Mouse (Mus musculus): Measurements from ENCODE around the gene Slc9a9.

DNA sequence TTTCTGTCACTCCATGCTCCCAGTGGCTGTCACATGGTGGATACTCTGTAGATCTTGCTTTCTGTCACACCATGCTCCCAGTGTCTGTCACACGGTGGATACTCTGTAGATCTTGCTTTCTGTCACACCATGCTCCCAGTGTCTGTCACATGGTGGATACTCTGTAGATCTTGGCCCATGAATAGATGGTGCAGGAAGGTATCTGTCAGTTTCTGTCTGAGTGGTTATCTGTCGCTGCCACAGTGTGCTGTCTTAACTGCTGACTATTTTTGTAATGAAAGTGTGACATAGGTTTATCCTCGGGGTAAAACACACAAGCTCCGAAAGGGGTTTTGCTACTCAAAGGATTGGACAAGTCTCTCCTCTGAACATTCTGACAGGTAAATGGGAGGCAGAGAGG, 24.5 kb downstream of the Slc9a9 start:
- TF ChIP-seq CTCF (IDR thresholded peaks at IDR 0.05; ENCODE audit: control insufficient read depth, insufficient read depth, low read length) = no peak
- no peak for TF ChIP-seq POLR2A (IDR thresholded peaks at IDR 0.05; ENCODE audit: borderline replicate concordance, control insufficient read depth, low read depth, low read length)

All from bone marrow, adult 2 months (tissue).